Mouse (Mus musculus) kidney, embryonic 14.5 days (tissue): Measurements from ENCODE around the gene Ppp1r12c. TPM values are rescaled to one million over a fixed set of nuclear protein-coding genes. Genes with fewer than 3 reads are reported as not detected.
"Not testable (repeated sequence)": the region's sequence is repeated elsewhere in the genome, so short reads cannot be mapped to it uniquely, and the experiment has no call there.

Experiments used
- ATAC-seq: fragments of 200-750 bp; cut with Nextera tagmentation; 2 replicates; pipeline ENCODE4 v1.8.0; 2017; ENCODE audit warnings: moderate number of reproducible peaks, mild to moderate bottlenecking, moderate TSS enrichment, moderate library complexity; ENCODE audit not compliant: low FRiP score, low TSS enrichment
- H3K27ac ChIP-seq: fragments of 300-500 bp; sonication (generic); 2 replicates; pipeline ENCODE4 v1.5.1; 2014; ENCODE audit warnings: low read depth, mild to moderate bottlenecking, low read length, moderate library complexity, mixed read lengths
- H3K27me3 ChIP-seq: fragments of 300-500 bp; sonication (generic); 2 replicates; pipeline ENCODE4 v1.6.1; 2014; ENCODE audit warnings: mild to moderate bottlenecking, low read length; ENCODE audit not compliant: control insufficient read depth, insufficient read depth
- H3K36me3 ChIP-seq: fragments of 300-500 bp; sonication (generic); 2 replicates; pipeline ENCODE4 v1.6.1; 2014; ENCODE audit warnings: low read length, mixed read lengths; ENCODE audit not compliant: control insufficient read depth, insufficient read depth
- H3K4me1 ChIP-seq: fragments of 300-500 bp; sonication (generic); 2 replicates; pipeline ENCODE4 v1.6.1; 2014; ENCODE audit warnings: low read length, mixed read lengths; ENCODE audit not compliant: control insufficient read depth, insufficient read depth
- H3K4me2 ChIP-seq: fragments of 300-500 bp; sonication (generic); replicated peaks from 2 replicates; pipeline ENCODE4 v1.6.1; 2014; ENCODE audit warnings: low read depth, mild to moderate bottlenecking, low read length
- H3K4me3 ChIP-seq: fragments of 300-500 bp; sonication (generic); 2 replicates; pipeline ENCODE4 v1.5.1; 2014; ENCODE audit warnings: mild to moderate bottlenecking, low read length
- H3K9ac ChIP-seq: fragments of 300-500 bp; sonication (generic); 2 replicates; pipeline ENCODE4 v1.6.1; 2014; ENCODE audit warnings: low read depth, mild to moderate bottlenecking, low read length, moderate library complexity
- H3K9me3 ChIP-seq: fragments of 300-500 bp; sonication (generic); 2 replicates; pipeline ENCODE4 v1.6.1; 2016; ENCODE audit warnings: low read length; ENCODE audit not compliant: control insufficient read depth
- WGBS: fragments of 180-500 bp; shearing (Covaris S2); extraction: QIAGEN DNeasy Blood & Tissue Kit; methylation state at CpG from one replicate; pipeline ENCODE4 v1.1.7; 2014; 5-methylcytosine and 5-hydroxymethylcytosine counted together
- polyA plus RNA-seq: library from polyadenylated mRNA; unstranded; fragments of >200 nt; fragmentation: Nextera tagmentation; extraction: Ambion mirVana; gene quantifications from 2 replicates; pipeline ENCODE4 v1.2.1, GENCODE M21; 2014

Ppp1r12c gene
- polyA plus RNA-seq, 1 experiment from 2014 or later = 50.8 TPM

DNA sequence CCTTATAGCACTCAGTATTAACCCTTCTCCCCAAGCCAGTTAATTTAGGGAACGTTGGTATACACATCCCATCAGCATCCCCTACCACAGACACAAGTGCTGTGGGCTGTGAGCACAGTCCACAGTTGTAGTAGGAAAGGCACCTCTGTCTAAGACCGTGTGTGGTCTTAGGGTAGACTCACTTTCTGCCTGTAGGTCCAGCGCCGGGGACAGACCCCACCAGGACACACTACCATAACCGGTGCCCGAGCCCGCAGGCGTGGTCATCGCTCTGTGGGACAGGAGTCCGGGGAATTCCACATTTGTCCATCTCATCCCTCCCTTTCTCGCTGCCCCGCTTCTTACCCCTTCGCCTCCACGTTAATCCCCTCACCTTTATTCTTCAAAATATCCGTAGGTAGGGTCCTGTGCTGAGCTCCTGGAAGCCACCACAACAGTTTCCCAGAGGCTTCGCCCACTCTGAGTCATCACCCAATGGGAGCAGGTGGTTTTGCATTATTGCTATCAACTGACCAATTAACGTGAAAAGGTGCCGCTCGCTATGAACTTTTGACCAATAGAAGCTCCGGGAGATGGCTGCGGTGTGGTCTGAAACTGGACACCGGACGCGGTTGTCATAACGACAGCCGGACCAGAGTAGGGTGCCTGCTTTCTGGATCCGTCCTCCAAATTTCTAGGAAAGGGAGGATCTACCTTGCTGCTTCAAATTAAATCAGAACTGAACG is 30.7 kb upstream of the Ppp1r12c start, which contains the start of gene Dnaaf3:
TSS of gene Dnaaf3 (minus strand) at position 449 of the 725 bp plus-strand sequence.
- 2% methylated on average over 28 of the region's 28 CpGs for WGBS
- Histone ChIP-seq H3K36me3 (no peaks in the 10 kb centered on the region), H3K4me2 (peak within 1 kb of the TSS; percentile 72), H3K4me3 (peak within 1 kb of the TSS; percentile 42), H3K27me3 (no peaks in the 10 kb centered on the region), H3K4me1 (no peaks in the 10 kb centered on the region), H3K27ac (no peak within 1 kb of the TSS), H3K9me3 (no peaks in the 10 kb centered on the region), H3K9ac (peak within 1 kb of the TSS; percentile 31; the same call in 1 of the 2 replicates)
- ATAC-seq = peak; percentile 96

DNA sequence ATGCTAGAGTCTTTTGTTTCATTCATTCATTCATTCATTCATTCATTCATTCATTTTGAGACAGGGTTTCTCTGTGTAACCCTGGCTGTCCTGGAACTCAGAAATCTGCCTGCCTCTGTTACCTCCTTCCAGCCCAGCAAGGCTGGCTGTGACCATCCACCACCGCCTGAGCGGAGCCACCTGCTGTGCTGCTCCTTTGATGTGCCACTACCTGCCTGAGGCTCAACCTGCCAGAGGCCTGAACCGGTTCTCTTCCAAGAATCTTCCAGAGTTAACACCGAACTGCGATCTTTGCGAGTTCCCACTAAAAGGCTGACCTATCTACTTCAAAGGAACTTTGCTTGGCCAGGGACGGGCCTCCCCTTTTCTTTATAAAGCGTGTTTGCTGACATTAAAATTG is 28.7 kb upstream of the Ppp1r12c start:
- H3K4me1 ChIP-seq, H3K9ac ChIP-seq, ATAC-seq, H3K4me2 ChIP-seq, H3K4me3 ChIP-seq, H3K27ac ChIP-seq, H3K36me3 ChIP-seq, H3K27me3 ChIP-seq, H3K9me3 ChIP-seq: not testable (repeated sequence)
- 44% methylated on average over 8 of the region's 8 CpGs for WGBS

DNA sequence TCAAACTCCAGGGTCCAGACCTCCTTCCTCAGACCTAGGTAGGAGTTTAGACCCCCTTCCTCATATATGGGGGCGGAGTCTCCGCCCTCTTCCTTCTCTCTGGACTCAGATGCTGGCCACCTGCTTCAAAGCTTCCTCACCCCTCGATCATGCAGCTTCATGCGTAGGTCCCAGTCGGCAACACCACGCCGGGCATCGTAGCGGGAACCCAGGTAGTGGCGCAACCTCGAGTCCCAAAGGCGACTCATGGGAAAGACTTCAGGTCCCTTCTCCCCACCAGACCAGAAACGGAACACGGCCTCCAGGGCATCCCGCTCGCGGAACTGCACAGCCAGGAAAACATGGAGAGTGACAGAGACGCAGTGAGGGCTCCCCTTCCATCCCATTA is 25.8 kb upstream of the Ppp1r12c start:
- Histone ChIP-seq H3K4me3 (peak overlapping the region; percentile 5; the same call in 1 of the 2 replicates), H3K4me1 (no peaks in the 10 kb centered on the region; the same call in 1 of the 2 replicates), H3K27me3 (no peaks in the 10 kb centered on the region), H3K4me2 (peak overlapping the region; percentile 54), H3K27ac (no peak overlapping the region), H3K9ac (no peak overlapping the region), H3K9me3 (no peaks in the 10 kb centered on the region), H3K36me3 (no peaks in the 10 kb centered on the region)
- 0 out of 2 replicates have a peak, but pooled peaks have one; percentile 7 for ATAC-seq
- WGBS = 51% methylated on average over 18 of the region's 18 CpGs

DNA sequence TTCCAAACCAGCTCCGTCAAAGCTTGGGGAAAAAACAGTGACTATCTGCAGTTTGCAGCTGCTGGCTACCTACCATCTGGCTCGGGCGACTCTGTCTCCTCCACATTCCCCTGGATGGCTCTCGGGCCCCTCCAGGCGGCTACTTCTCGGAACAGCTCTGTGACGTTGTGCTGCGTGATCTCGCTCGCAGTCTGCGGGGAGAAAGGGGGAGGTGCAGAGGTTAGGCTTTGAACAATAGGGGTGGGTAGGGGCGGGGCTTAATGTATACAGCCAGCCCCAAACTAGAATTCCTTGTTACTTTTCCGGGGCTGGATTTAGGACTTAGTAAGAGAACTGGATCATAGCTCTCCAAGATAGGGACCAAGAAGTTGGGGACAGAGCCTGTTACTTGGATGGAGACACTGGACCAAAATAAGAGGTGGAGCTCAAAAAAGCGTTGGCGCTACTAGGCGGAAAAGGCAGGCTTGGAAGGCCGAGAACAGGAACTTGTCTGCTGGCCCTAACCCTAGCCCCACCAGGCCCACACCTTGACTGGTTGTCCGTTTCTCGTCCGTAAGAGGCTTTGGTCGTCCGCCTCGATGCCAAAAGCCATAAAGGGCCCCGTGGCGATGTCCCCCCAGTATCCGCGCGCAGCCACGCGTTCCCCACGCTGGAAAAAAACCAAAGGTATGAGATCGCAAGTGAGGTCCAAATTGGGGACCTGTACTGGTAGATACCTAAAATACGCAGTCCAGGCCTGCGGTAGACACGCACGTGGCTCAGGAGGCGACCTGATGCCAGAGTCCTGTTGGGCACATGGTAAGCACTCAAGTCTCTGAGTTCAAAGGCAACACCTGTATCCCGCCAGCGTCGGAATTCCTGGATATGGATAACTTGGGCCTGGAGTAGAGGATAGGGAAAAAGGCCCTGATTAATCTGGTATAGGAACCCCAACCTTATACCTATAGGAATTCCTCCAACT is 25.1 kb upstream of the Ppp1r12c start:
- H3K36me3 ChIP-seq = no peaks in the 10 kb centered on the region
- peaks cover under 1% of the 10 kb centered on the region; the same call in 1 of the 2 replicates for H3K4me1 ChIP-seq
- H3K27ac ChIP-seq = no peak overlapping the region; the same call in 1 of the 2 replicates
- H3K4me3 ChIP-seq = peak overlapping the region; percentile 27; the same call in 1 of the 2 replicates
- no peaks in the 10 kb centered on the region; the same call in 1 of the 2 replicates for H3K27me3 ChIP-seq
- peak; percentile 89 for ATAC-seq
- no peaks in the 10 kb centered on the region for H3K9me3 ChIP-seq
- 23% methylated on average over 40 of the region's 40 CpGs for WGBS
- H3K4me2 ChIP-seq = peak overlapping the region; percentile 54
- peak overlapping the region; percentile 44 for H3K9ac ChIP-seq

DNA sequence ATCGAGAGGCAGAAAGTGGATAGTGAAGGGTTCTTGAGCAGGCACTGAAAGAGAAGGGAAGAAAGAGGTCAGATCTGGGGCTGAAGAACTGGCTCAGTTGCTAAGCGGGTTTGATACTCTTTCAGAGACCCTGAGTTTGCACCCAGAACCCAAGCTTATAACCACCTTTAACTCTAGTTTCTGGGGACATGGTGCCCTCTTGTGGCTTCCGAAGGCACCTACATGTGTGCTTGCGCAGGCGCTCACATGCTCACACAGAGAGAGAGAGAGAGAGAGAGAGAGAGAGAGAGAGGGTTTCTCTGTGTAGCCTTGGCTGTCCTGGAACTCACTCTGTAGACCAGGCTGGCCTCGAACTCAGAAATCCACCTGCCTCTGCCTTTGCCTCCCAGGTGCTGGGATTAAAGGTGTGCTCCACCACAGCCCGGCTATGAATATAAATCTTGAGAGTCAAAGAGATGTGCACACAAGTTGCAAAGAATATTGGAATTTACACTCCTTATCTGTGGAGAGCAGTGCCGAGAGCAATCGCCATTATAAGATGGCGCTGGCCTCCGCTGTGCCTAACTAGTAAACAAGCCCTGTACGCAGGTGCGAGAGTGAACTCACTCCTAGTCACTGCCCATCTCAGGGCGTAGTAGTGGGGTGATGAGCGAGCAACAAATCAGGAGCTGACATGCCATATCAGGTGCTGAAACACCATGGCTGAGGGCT is 22.9 kb upstream of the Ppp1r12c start, which contains the start of gene Tnni3:
TSS of gene Tnni3 (minus strand) at position 18 of the 711 bp plus-strand sequence.
- ATAC-seq, H3K27me3 ChIP-seq, H3K4me2 ChIP-seq, H3K9ac ChIP-seq, H3K9me3 ChIP-seq, H3K27ac ChIP-seq, H3K4me3 ChIP-seq, H3K36me3 ChIP-seq: not testable (repeated sequence)
- WGBS = 75% methylated on average over 15 of the region's 15 CpGs
- peaks cover 15% of the 10 kb centered on the region for H3K4me1 ChIP-seq

DNA sequence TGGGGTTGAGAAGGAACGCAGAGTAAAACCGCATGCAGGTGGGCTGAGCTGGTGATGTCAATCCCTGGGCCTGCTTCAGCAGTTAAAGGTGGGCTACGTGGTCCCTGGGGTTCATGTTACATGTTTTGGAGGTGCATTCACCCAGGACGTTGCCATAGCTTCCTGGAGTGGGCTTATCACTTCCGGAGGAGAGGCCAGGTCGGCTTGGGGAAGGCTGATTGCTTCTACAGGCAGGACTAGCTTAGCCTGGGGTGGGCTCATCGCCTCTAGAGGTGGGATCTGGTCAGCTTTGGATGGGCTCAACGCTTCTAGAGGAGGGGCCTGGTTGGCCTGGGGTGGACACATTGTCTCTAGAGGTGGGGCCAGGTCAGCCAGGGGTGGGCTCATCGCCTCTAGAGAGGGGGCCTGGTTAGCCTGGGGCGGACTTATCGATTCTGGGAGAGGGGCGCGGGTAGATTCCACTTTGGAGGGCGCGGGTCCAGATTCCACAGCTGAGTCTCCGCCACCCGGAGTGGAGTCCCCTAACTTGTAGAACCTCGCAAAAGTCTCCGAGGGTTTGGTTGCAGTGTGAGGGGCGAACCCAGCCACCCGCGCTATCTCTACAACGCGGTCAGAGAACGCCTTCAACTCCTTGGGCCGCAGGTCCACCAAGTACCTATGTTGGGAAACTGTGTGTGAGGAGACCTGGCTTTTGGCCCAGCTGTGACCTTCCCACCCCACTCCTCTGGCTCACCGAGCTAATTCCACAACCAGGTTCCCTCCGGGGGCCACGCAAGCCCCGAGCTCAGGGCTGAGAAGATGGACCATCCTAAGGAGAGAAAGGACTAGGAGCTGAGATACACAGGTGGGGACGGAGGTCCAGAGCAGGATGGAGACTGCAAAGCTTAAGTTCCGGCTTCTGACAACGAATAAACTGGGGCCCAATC is 22.0 kb upstream of the Ppp1r12c start:
- no peak for ATAC-seq
- no peaks in the 10 kb centered on the region for H3K36me3 ChIP-seq
- H3K9me3 ChIP-seq = no peaks in the 10 kb centered on the region
- 87% methylated on average over 33 of the region's 33 CpGs for WGBS
- H3K9ac ChIP-seq = no peak overlapping the region
- H3K4me3 ChIP-seq = no peak overlapping the region
- H3K4me2 ChIP-seq = no peak overlapping the region
- no peak overlapping the region for H3K27ac ChIP-seq
- H3K4me1 ChIP-seq = peaks cover 15% of the 10 kb centered on the region
- H3K27me3 ChIP-seq = no peaks in the 10 kb centered on the region; the same call in 1 of the 2 replicates

DNA sequence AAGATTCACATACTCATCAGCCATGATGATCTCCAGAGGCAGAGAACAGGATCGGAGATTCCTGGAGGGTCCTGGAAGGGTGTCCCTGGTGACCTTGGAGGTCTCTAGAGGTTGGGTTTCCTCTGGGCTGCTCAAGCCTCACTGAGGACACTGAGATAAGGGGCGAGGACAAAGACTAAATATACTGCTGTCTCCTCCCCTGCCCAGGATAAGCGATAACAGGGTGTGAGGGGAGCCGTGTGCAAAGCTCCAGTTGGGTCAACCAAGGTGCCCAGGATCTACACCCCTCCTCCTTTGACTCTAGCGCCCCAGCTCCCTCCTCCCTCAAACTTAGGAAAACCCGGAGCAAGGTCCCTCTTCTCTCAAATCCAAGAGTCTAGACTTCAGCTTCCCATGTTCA is 20.8 kb upstream of the Ppp1r12c start:
- H3K4me2 ChIP-seq = no peak overlapping the region
- no peak overlapping the region for H3K4me3 ChIP-seq
- no peaks in the 10 kb centered on the region; the same call in 1 of the 2 replicates for H3K27me3 ChIP-seq
- 79% methylated on average over 6 of the region's 6 CpGs for WGBS
- no peaks in the 10 kb centered on the region for H3K9me3 ChIP-seq
- peaks cover 15% of the 10 kb centered on the region for H3K4me1 ChIP-seq
- ATAC-seq = no peak
- no peak overlapping the region for H3K27ac ChIP-seq
- H3K9ac ChIP-seq = no peak overlapping the region
- no peaks in the 10 kb centered on the region for H3K36me3 ChIP-seq
